In genomic region chr15:31392705-31393104, GRCm38 (mm10) we compare ENCODE assay signal across 21 mouse cellular contexts. TPM values are rescaled to one million over a fixed set of nuclear protein-coding genes. Genes with fewer than 3 reads are reported as not detected.
DNase-seq lines count a peak whose midpoint lies in the region; ATAC-seq and TF ChIP-seq lines count a peak whose summit lies in the region.
"Had no signal": no experiment of that assay in that cellular context is flagged by ENCODE, and none has a peak within 500 bp of the region (broad histone marks: within the 10 kb centered on the region; RNA-seq: fewer than 3 reads in every experiment).

No protein-coding gene starts in this region.

- no peak overlapping the region for H3K9ac ChIP-seq in midbrain, embryonic 13.5 days (replicated peaks)
- H3K9ac ChIP-seq: hindbrain, embryonic 13.5 days; intestine, embryonic 15.5 days; liver, embryonic 12.5 days; lung, embryonic 14.5 days; midbrain, embryonic 12.5 days had no signal

- peak overlapping the region; percentile 92 for H3K27ac ChIP-seq in olfactory bulb, adult 2 months (ENCODE audit: insufficient read depth, low read depth, low read length)
- no peak overlapping the region for H3K27ac ChIP-seq in midbrain, embryonic 13.5 days
- H3K27ac ChIP-seq: heart, adult 2 months; hindbrain, embryonic 13.5 days; intestine, embryonic 15.5 days; liver, embryonic 12.5 days; macrophage; midbrain, embryonic 12.5 days; stomach, postnatal 0 days had no signal

- peaks cover 34% of the 10 kb centered on the region for H3K4me1 ChIP-seq in olfactory bulb, adult 2 months (ENCODE audit: control insufficient read depth, insufficient read depth, low read length)
- H3K4me1 ChIP-seq in midbrain, embryonic 13.5 days (replicated peaks), result no peaks in the 10 kb centered on the region
- H3K4me1 ChIP-seq: hindbrain, embryonic 13.5 days; intestine, embryonic 15.5 days; liver, embryonic 12.5 days; midbrain, embryonic 12.5 days had no signal

- H3K27me3 ChIP-seq in midbrain, embryonic 13.5 days, result no peaks in the 10 kb centered on the region
- H3K27me3 ChIP-seq: hindbrain, embryonic 13.5 days; intestine, embryonic 15.5 days; liver, embryonic 12.5 days; midbrain, embryonic 12.5 days had no signal

- no peaks in the 10 kb centered on the region for H3K9me3 ChIP-seq in midbrain, embryonic 13.5 days
- H3K9me3 ChIP-seq: hindbrain, embryonic 13.5 days; intestine, embryonic 15.5 days; liver, embryonic 12.5 days; midbrain, embryonic 12.5 days had no signal

- no peaks in the 10 kb centered on the region for H3K36me3 ChIP-seq in midbrain, embryonic 13.5 days
- H3K36me3 ChIP-seq: hindbrain, embryonic 13.5 days; intestine, embryonic 15.5 days; liver, embryonic 12.5 days; midbrain, embryonic 12.5 days had no signal

- intact Hi-C loops in heart, postnatal 25 days (cut with DNase I), result no loop called here

- ATAC-seq in midbrain, embryonic 13.5 days, result no peak
- ATAC-seq: forebrain, embryonic 14.5 days; intestine, embryonic 15.5 days; liver, embryonic 12.5 days had no signal

- TF ChIP-seq CTCF in olfactory bulb, adult 2 months (IDR thresholded peaks at IDR 0.05; ENCODE audit: insufficient read depth, low read depth, low read length), result no peak

- DNase-seq in layer of hippocampus, adult 11-12 months (ENCODE audit: low spot score), result peak; percentile 39
- no peak for DNase-seq in layer of hippocampus, postnatal 25 days (ENCODE audit: extremely low spot score in 1 of 2, low spot score in 1 of 2)
- peak; percentile 89 for DNase-seq in brain, adult 2 months (ENCODE audit: low read depth, low spot score)
- peak; percentile 72 to 81 for DNase-seq in frontal cortex, adult 2 months (ENCODE audit: extremely low spot score in 1 of 2, low spot score in 1 of 2)
- no peak for DNase-seq in adrenal gland, postnatal 4 days (ENCODE audit: low spot score in 2 of 2)
- no peak for DNase-seq in heart, postnatal 25 days (ENCODE audit: low spot score)
- DNase-seq: adrenal gland, postnatal 10 days; heart, adult 2 months; lung, embryonic 14.5 days; thymus, postnatal 36 days had no signal

- H3K4me3 ChIP-seq in olfactory bulb, adult 2 months (ENCODE audit: insufficient read depth, low read depth, low read length), result no peak overlapping the region
- H3K4me3 ChIP-seq in midbrain, embryonic 13.5 days (replicated peaks), result no peak overlapping the region
- H3K4me3 ChIP-seq: erythroblast, embryonic 14.5 days; heart, adult 2 months; hindbrain, embryonic 13.5 days; intestine, embryonic 15.5 days; liver, embryonic 12.5 days; midbrain, embryonic 12.5 days; myocyte had no signal

- WGBS in olfactory bulb, adult 2 months, result 23% methylated on average over 7 of the region's 7 CpGs
- WGBS in midbrain, embryonic 13.5 days, result 85% methylated on average over 7 of the region's 7 CpGs

- no peak overlapping the region for H3K4me2 ChIP-seq in midbrain, embryonic 13.5 days (replicated peaks)
- H3K4me2 ChIP-seq: hindbrain, embryonic 13.5 days; intestine, embryonic 15.5 days; liver, embryonic 12.5 days; lung, embryonic 14.5 days; midbrain, embryonic 12.5 days had no signal

- no peak for TF ChIP-seq POLR2A in olfactory bulb, adult 2 months (IDR thresholded peaks at IDR 0.05; ENCODE audit: insufficient read depth, low read depth, low read length)

RNA-seq across cellular contexts. Expression of gene Ankrd33b, which starts 25.2 kb away (rescaled TPM):
- total RNA-seq in layer of hippocampus, postnatal 25 days (2021), result 10 to 100 TPM; 45.8 to 52.8 TPM
- polyA plus RNA-seq in frontal cortex, adult 2 months (2012; rRNA removed), result 25.4 and 26.0 TPM in 2 replicates
- polyA plus RNA-seq in olfactory bulb, adult 2 months (2012; ENCODE audit: insufficient read depth, insufficient read length, low replicate concordance, missing spikeins), result not detected in 2 replicates
- 1 to 10 TPM; 2.1 to 5.5 TPM for total RNA-seq in adrenal gland, postnatal 4 days (2021)
- polyA plus RNA-seq in midbrain, embryonic 13.5 days (2015; fragmentation: Nextera tagmentation; extraction: Ambion mirVana), result 0.64 and 0.86 TPM in 2 replicates
- total RNA-seq in heart, postnatal 25 days (2021), result 10 to 100 TPM; 22.6 to 23.2 TPM

Comparison
In these comparisons a context has a peak if more than half of its experiments do, and no peak if none do; other contexts are left out.
1. DNase-seq: peak in layer of hippocampus, adult 11-12 months (single experiment), brain, adult 2 months (single experiment) and frontal cortex, adult 2 months (2 of 2); none in layer of hippocampus, postnatal 25 days (0 of 2), adrenal gland, postnatal 4 days (0 of 2) and heart, postnatal 25 days (single experiment).